Mouse (Mus musculus) thymus, postnatal 10 days (tissue): ENCODE data around the gene Zfp534.
"Not testable (repeated sequence)": the region's sequence is repeated elsewhere in the genome, so short reads cannot be mapped to it uniquely, and the experiment has no call there.

Experiments used
- DNase-seq, 2 experiments: peaks; one replicate each; pipeline ENCODE4 v3.0.0; 2021; ENCODE audit warnings: low spot score in 2 of 2

Gene Zfp534

GRCm38 (mm10) chr4:147702453-147702852, at the start of gene Zfp534:
Gene Zfp534, minus strand, starts transcription at chr4:147702553.
- DNase-seq, result not testable (repeated sequence)

GRCm38 (mm10) chr4:147746255-147746654, 43.9 kb upstream of the Zfp534 start:
- not testable (repeated sequence) for DNase-seq

GRCm38 (mm10) chr4:147738636-147739369, 36.5 kb upstream of the Zfp534 start:
- peak in 1 of 2 experiments; percentile 8 for DNase-seq

- DNase-seq, result not testable (repeated sequence)
Observed at GRCm38 (mm10) chr4:147655245-147655644, 47.1 kb downstream of the Zfp534 start.

GRCm38 (mm10) chr4:147647407-147647806, 54.9 kb downstream of the Zfp534 start:
- not testable (repeated sequence) for DNase-seq

- not testable (repeated sequence) for DNase-seq
Observed at GRCm38 (mm10) chr4:147642413-147642812, 59.9 kb downstream of the Zfp534 start, which contains the start of gene Zfp979. Gene Zfp979, minus strand, starts transcription at chr4:147642513.

GRCm38 (mm10) chr4:147641932-147642331, 60.4 kb downstream of the Zfp534 start:
- not testable (repeated sequence) for DNase-seq

- not testable (repeated sequence) for DNase-seq
Observed at GRCm38 (mm10) chr4:147633818-147634262, 68.5 kb downstream of the Zfp534 start.
